Mouse (Mus musculus) gastrocnemius, adult 2 months (tissue): Measurements from ENCODE around the gene Asic1. TPM values are rescaled to one million over a fixed set of nuclear protein-coding genes. Genes with fewer than 3 reads are reported as not detected.

Experiments
- DNase-seq: peaks from one replicate; pipeline ENCODE4 v3.0.0; 2022
- H3K27ac ChIP-seq: fragments of 200-600 bp; 2 replicates; pipeline ENCODE4 v1.8.1; 2022; ENCODE audit warnings: mild to moderate bottlenecking
- H3K4me3 ChIP-seq: fragments of 200-600 bp; 2 replicates; pipeline ENCODE4 v1.8.1; 2022; ENCODE audit warnings: mild to moderate bottlenecking, moderate library complexity
- CTCF ChIP-seq: fragments of 200-600 bp; IDR thresholded peaks from 2 replicates; pipeline ENCODE4 v1.8.1; 2022; ENCODE audit warnings: antibody characterized with exemption, mild to moderate bottlenecking, moderate library complexity
- intact Hi-C: fragments of 180-260 bp; cut with DNase I; formaldehyde crosslinking; loops from one replicate; pipeline ENCODE4 v1.15.1; 2025
- long read RNA-seq, 2 experiments: library from polyadenylated mRNA; stranded (forward); transcript quantifications; one replicate each; pipeline ENCODE4 v2.0.0; 2021
- total RNA-seq, 2 experiments: library from RNA; stranded (reverse); gene quantifications; 2 replicates each; pipeline ENCODE4 v1.2.3; 2021

Asic1 gene
- total RNA-seq = under 1 TPM in 1 of 2 experiments, not detected in 1; 0.31 TPM
- long read RNA-seq, experiment 1 = 0 reads
- long read RNA-seq, experiment 2 = 0 reads

DNA sequence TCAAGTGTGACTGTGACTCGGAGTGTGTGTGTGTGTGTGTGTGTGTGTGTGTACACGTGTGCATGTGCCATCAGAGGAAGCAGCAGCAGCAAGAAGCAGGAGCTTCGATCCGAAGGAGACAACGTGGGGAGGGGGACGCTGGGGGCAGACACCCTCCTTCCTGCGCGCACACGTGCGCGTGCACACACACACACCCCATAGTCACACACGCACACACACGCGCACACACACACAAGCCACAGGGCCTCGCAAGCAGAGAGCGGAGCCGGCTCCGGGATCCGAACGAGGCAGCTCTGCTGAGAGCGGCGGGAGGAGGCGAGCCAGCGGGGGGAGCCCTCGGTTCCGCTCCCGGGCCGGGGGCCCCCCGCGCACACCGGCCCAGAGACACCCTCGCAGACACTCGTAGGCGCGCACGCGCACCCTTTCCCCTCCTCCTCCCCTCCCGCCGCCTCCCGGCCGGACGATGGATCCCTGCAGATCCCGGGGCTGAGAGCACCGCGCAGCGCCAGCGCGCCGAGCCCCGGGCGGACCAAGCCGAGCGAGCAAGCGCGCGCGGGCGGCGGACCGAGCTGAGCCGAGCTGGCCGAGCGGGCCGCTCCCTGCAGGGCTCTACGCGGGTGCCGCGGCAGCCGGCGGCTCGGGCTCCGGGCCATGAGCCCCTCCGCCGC, at the start of gene Asic1:
TSS of gene Asic1 (plus strand) at position 215 of the 668 bp plus-strand sequence.
- H3K27ac ChIP-seq = no peak within 1 kb of the TSS
- intact Hi-C loops = no loop called here
- H3K4me3 ChIP-seq = peak within 1 kb of the TSS; percentile 76
- DNase-seq = peak; percentile 80
- no peak; the same call in 1 of the 2 replicates for TF ChIP-seq CTCF

DNA sequence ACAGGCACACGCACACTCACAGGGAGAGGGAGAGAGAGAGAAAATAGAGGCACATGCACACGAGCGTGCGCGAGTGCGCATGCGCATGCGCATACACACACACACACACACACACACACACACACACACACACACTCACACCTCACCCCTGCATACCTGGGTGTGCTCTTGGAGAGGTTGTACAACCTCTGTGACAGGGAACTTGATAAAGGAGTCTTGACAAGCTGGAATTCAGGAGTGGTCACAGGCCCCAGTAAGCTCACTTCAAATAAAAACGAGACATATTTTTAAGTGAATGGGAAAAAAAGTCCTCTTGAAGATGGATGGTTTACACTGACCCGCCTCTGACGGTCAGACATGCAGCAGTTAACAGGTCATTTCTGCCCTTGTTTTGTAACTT, 48.1 kb upstream of the Asic1 start:
- intact Hi-C loops = no loop called here
- no peak for DNase-seq
- no peak for TF ChIP-seq CTCF
- Histone ChIP-seq H3K27ac (no peak overlapping the region), H3K4me3 (no peak overlapping the region)

DNA sequence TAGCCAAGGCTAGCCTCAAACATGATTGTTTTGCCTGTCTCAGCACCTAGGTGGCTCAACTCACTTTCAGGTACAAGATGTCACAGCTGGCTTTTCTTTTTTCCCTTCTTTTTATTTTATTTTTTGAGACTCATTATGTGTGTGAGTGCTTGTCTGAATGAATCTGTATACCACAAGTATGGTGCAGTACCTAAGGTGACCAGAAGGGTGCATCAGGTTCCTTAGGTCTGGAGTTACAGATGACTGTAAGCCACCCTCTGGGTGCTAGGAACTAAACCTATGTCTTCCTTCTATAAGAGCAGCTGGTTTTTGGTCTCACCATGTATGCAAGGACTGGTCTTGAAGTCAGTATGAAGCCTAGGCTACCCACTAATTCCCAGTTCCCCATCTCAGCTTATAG, 38.5 kb upstream of the Asic1 start:
- TF ChIP-seq CTCF = peak; percentile 36
- no peak overlapping the region for H3K27ac ChIP-seq
- DNase-seq = no peak
- intact Hi-C loops = no loop called here
- H3K4me3 ChIP-seq = no peak overlapping the region

DNA sequence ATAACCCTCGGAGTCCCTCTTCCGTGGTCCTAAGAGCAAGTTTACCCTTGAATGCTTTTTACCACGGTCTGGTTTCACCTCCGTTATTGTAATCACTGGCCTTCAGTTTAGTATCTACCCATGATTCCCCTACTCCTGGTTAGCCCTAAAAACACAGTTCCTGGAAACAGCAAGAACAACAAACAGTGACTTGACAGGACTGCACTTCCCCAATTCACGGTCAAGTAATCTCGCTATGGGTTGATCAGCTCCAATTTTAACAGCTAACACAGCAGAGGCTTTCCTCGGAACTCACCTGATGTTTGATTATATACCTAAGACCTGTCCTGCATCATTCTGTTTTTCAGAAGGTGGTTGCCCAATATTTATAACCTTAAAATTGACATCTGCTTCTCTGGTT, 35.5 kb upstream of the Asic1 start:
- Histone ChIP-seq H3K4me3 (no peak overlapping the region), H3K27ac (no peak overlapping the region)
- intact Hi-C loops = no loop called here
- no peak for TF ChIP-seq CTCF
- DNase-seq = no peak

DNA sequence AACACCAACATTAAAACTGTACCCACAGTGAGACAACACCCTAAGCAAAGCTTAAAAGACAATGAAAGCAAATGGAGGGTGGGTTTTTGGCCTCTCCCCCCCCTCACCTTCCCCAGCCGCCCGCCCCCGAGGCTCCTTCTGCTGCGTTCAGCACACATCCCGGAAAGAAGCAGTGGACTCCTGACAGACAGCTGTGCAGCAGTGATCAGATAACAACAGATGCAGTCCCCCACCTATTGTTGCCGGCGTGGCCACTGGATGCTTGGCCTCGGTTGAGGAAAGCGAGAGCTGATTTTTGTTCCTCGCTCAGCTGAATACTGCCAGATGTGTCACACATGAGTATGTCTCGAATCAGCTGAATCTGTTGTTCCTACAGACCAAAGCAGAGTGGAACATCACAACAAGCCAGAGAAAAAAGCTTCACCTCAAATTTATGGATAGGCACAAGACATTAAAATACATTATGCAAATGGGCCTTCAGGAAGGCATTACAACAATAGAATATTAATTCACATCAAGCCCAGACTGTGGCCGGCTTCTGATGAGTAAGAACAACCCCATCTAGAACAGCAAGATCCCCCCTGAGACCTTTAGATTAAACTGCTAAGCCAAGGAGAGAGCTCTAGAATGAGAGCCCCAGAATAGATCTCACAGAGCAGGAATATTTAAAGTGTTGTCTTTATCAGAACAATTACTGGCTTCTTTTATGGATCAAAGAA, 32.6 kb upstream of the Asic1 start:
- intact Hi-C loops = no loop called here
- DNase-seq = no peak
- no peak overlapping the region for H3K4me3 ChIP-seq
- no peak for TF ChIP-seq CTCF
- no peak overlapping the region for H3K27ac ChIP-seq

DNA sequence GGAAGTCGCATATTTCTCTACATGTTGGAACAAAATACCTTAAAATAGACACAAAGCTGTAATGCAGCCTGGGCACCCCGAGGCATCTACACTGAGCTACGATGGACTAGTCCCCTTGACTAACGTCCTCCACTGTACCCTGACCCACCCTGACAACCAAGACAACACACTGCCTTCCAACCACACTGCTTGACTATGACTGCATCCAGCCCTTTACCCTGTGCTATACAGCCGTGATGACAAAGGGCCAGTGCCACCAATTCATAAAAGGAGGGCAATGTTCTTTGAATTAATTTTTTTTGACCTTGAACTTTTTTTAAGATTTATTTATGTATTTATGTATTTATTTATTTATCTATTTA, 32.1 kb upstream of the Asic1 start:
- Histone ChIP-seq H3K4me3 (no peak overlapping the region), H3K27ac (no peak overlapping the region)
- intact Hi-C loops = no loop called here
- no peak for TF ChIP-seq CTCF
- DNase-seq = no peak

DNA sequence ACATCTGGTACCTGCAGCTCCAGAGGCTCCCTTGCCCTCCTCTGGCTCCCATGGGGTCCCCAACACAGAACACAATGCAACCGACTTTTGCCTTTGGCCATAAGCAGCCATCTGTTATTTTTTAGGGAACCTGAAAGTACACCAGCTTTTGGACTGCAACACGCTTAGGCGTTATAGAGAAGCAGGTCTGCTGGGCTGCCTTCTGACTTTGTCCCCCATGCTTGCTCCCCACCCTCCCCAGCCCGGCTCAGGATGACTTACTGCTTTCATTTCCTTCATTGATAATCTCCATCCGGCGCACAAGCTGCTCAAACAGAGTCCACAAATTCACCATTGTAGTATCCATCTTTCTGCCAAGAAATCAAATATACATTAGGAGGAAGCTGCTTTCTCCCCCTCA, 27.5 kb upstream of the Asic1 start:
- intact Hi-C loops = no loop called here
- DNase-seq = no peak
- no peak overlapping the region for H3K4me3 ChIP-seq
- H3K27ac ChIP-seq = no peak overlapping the region
- TF ChIP-seq CTCF = no peak

DNA sequence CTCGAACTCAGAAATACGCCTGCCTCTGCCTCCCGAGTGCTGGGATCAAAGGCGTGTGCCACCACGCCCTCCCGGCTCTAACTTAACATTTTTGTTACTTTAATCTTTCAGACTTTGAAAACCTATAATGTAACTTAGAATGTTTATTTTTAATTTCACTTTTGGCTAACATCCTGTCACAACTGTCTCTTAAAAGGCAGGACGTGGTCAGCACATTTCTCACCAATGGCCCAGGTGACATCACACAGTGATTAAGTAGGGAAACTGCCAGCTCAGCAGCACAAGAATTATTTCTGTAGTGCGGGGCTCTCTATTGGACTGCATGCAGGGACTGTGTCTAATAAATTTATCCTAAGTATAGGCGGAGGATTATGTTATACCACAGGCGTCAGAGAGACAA, 26.3 kb upstream of the Asic1 start:
- intact Hi-C loops = no loop called here
- DNase-seq = no peak

DNA sequence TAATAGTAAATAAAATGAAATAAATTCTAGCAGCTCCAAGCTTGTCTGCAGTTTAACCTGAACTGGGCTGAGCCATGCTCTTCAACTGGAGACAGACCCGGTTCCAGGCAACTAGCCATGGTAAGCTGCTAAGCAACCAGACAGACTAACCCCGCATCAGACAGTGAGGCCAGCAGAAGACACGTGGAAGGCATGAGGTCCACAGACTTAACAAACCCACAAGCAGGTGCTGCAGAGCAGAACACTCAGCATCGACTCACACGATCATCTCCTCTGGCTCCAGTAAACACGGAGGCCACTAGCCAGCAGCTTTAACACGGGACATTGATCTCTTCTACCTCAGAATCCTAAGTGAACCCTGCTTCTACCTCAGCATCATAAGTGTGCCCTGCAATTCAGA, 25.4 kb upstream of the Asic1 start:
- H3K4me3 ChIP-seq = no peak overlapping the region
- TF ChIP-seq CTCF = no peak
- no peak overlapping the region for H3K27ac ChIP-seq
- DNase-seq = peak; percentile 61
- intact Hi-C loops = no loop called here

More for the DNA sequence above, 26.3 kb upstream of the Asic1 start:
- Histone ChIP-seq H3K4me3 (no peak overlapping the region), H3K27ac (no peak overlapping the region)
- no peak for TF ChIP-seq CTCF

DNA sequence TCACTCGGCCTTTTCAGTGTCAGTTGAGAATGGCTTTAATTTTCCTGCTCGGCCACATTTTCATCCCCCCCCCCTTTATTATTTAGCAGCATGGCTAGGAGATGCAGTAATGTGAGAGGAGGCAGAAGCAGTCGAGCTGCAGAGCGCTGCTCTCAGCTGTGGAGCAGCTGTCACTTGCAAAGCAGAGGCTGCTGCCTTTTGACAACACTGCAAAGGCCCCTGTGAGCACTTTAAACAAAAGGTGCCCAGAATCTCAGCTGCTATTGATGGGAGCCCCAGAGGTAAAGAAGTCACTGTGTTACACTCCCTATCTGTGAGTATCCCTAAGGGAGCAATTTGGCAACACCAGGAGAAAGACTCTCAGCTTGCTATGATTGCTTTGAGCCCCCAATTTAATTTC, 21.8 kb upstream of the Asic1 start:
- H3K27ac ChIP-seq = no peak overlapping the region

DNA sequence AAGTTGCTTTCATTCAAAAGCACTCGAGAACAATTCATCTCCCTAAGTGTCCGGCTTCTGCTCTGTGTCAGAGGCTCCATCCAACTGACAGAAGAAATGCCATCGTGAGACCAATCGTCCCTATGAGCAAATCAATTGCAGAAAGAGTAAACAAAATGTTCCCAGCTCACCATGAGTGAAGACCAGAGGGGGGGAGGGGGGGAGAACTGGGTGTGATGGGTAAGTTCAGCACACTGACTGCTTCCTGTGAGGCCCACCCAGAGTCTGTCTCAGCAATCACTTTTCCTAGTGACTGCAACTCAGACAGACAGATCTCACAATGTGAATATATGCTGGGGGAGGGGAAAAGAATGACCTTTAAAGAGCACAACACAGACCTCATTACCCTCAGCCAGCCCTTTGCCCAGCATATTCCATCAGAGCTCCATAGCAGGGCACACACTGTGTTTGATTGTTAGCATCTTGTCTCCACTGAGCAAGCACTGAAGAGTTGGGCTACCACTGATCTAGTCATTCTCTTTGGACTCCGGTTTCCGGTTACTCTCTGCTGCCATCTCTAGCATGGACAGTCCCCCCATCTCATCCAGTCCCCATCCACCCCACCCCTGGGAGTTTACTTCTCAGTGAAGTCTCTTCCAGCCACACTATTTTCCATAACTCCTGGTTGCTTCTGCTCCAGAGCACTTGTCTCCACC, 21.0 kb upstream of the Asic1 start:
- intact Hi-C loops = no loop called here
- no peak for TF ChIP-seq CTCF
- DNase-seq = no peak
- H3K4me3 ChIP-seq = no peak overlapping the region
- H3K27ac ChIP-seq = no peak overlapping the region

More for the DNA sequence above, 21.8 kb upstream of the Asic1 start:
- intact Hi-C loops = no loop called here
- TF ChIP-seq CTCF = no peak
- no peak overlapping the region for H3K4me3 ChIP-seq
- no peak for DNase-seq

DNA sequence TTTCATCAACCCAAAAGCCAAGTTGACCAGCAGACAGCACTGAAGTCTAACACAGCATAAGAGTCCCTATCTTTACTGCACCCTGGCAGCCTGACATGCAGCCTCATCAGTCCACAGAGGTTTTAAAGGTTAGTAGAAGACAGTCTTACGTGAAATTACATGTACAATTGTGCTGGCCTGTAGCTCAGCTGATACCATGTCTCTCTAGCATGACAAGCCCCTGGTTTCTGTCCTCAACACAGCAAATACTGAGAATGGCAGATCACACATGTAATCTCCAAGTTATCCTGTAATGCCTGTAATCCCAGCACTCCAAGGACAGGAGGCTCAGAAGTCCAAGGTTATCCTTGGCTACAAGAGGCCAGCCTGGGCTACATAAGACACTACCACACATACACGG, 19.9 kb upstream of the Asic1 start:
- intact Hi-C loops = no loop called here
- no peak overlapping the region for H3K27ac ChIP-seq
- TF ChIP-seq CTCF = no peak

DNA sequence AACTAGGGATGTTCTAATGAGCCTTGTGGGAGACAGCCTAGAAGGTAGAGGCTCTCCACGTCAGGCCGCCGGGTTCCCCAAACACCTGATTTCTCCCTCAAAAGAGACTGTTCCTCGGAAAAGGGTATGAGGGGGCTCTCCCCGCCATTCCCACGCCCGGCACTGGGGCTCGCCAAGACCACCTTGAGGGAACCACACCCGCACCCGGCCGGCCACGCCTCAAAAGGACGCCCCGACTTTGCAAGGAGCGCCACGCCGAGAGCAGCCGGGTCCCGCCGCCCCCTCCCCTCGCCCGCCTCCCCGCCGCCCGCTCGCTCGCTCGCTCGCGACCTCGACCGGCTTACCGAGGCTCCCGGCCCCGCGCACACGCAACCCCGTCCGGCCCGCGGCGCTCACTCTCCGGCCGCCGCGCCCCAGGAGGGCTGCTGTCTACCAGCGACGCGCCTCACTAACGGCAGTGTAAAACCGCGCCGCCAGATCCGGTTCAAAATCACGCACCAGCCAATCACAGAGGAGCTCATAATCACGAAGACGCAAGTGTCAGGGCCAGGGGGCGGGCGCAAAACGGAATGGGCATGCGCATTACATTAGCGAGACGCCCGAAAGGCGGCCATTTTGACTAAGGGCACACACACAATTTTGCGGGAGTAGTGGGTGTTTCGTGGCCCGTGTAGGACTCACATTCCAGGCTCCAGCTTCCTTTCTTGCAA, 18.9 kb upstream of the Asic1 start, which contains the start of gene Racgap1:
TSS of gene Racgap1 (minus strand) at position 494 of the 710 bp plus-strand sequence.
- DNase-seq = peak; percentile 97
- intact Hi-C loops = no loop called here
- no peak for TF ChIP-seq CTCF
- Histone ChIP-seq H3K27ac (peak within 1 kb of the TSS; percentile 54), H3K4me3 (peak within 1 kb of the TSS; percentile 91)

More for the DNA sequence above, 19.9 kb upstream of the Asic1 start:
- H3K4me3 ChIP-seq = no peak overlapping the region
- no peak for DNase-seq
